Mouse (Mus musculus): ENCODE measurements at regions not wholly inside any gene's neighbourhood (a gene's known extent, or its start where the extent isn't known, plus 50 kb on each side); places are given as distances from the start of the nearest gene placed in this dataset.
"Not testable (repeated sequence)": the region's sequence is repeated elsewhere in the genome, so short reads cannot be mapped to it uniquely, and the experiment has no call there.

GRCm38 (mm10) chr17:63722434-63723004 lies 140.3 kb upstream of the Fer start:
- H3K27ac ChIP-seq (ENCODE audit: low read depth, low read length): no peak overlapping the region
- no peak for ATAC-seq (ENCODE audit: low FRiP score)

GRCm38 (mm10) chr17:63738206-63738605 lies 124.7 kb upstream of the Fer start:
- H3K27me3 ChIP-seq (ENCODE audit: insufficient read depth, low read length): no peaks in the 10 kb centered on the region
- no peaks in the 10 kb centered on the region for H3K9me3 ChIP-seq (ENCODE audit: low read length)
- H3K4me2 ChIP-seq (ENCODE audit: low read depth, low read length, poor library complexity, severe bottlenecking): no peak overlapping the region
- 93% methylated on average over 1 of the region's 1 CpGs for WGBS
- DNase-seq (ENCODE audit: low spot score) (no peak), ATAC-seq (ENCODE audit: low FRiP score) (no peak)
- no peak overlapping the region for H3K27ac ChIP-seq (ENCODE audit: low read depth, low read length)
- H3K4me1 ChIP-seq (ENCODE audit: insufficient read depth, low read length): no peaks in the 10 kb centered on the region
- H3K4me3 ChIP-seq (ENCODE audit: low read depth, low read length): no peak overlapping the region
- no peak overlapping the region for H3K9ac ChIP-seq (replicated peaks; ENCODE audit: low read length, poor library complexity, severe bottlenecking)
- TF ChIP-seq CTCF (IDR thresholded peaks at IDR 0.05): no peak
- no peaks in the 10 kb centered on the region for H3K36me3 ChIP-seq (ENCODE audit: insufficient read depth, low read length)

More at GRCm38 (mm10) chr17:63722434-63723004, 140.3 kb upstream of the Fer start:
- H3K4me3 ChIP-seq (ENCODE audit: low read depth, low read length): no peak overlapping the region
- H3K36me3 ChIP-seq (ENCODE audit: insufficient read depth, low read length): no peaks in the 10 kb centered on the region
- 69% methylated on average over 12 of the region's 12 CpGs for WGBS
- no peak overlapping the region for H3K9ac ChIP-seq (replicated peaks; ENCODE audit: low read length, poor library complexity, severe bottlenecking)
- H3K4me2 ChIP-seq (ENCODE audit: low read depth, low read length, poor library complexity, severe bottlenecking): no peak overlapping the region
- TF ChIP-seq CTCF (IDR thresholded peaks at IDR 0.05): no peak
- no peak for DNase-seq (ENCODE audit: low spot score)
- H3K4me1 ChIP-seq (ENCODE audit: insufficient read depth, low read length): no peaks in the 10 kb centered on the region
- no peaks in the 10 kb centered on the region for H3K27me3 ChIP-seq (ENCODE audit: insufficient read depth, low read length)
- no peaks in the 10 kb centered on the region for H3K9me3 ChIP-seq (ENCODE audit: low read length)

- 67% methylated on average over 2 of the region's 2 CpGs for WGBS
- TF ChIP-seq CTCF (IDR thresholded peaks at IDR 0.05): no peak
- H3K36me3 ChIP-seq (ENCODE audit: insufficient read depth, low read length): no peaks in the 10 kb centered on the region
- H3K4me3 ChIP-seq (ENCODE audit: low read depth, low read length): no peak overlapping the region
- no peak for ATAC-seq (ENCODE audit: low FRiP score)
- H3K4me2 ChIP-seq (ENCODE audit: low read depth, low read length, poor library complexity, severe bottlenecking): no peak overlapping the region
- no peak for DNase-seq (ENCODE audit: low spot score)
- H3K27me3 ChIP-seq (ENCODE audit: insufficient read depth, low read length): no peaks in the 10 kb centered on the region
- no peaks in the 10 kb centered on the region for H3K4me1 ChIP-seq (ENCODE audit: insufficient read depth, low read length)
- no peak overlapping the region for H3K27ac ChIP-seq (ENCODE audit: low read depth, low read length)
- H3K9me3 ChIP-seq (ENCODE audit: low read length): no peaks in the 10 kb centered on the region
- no peak overlapping the region for H3K9ac ChIP-seq (replicated peaks; ENCODE audit: low read length, poor library complexity, severe bottlenecking)
Observed at GRCm38 (mm10) chr17:63739710-63740109, 123.2 kb upstream of the Fer start.

GRCm38 (mm10) chr17:63749257-63749656 lies 113.6 kb upstream of the Fer start:
- not testable (repeated sequence) for H3K36me3 ChIP-seq (ENCODE audit: insufficient read depth, low read length); H3K4me3 ChIP-seq (ENCODE audit: low read depth, low read length); H3K27me3 ChIP-seq (ENCODE audit: insufficient read depth, low read length); H3K27ac ChIP-seq (ENCODE audit: low read depth, low read length); H3K4me2 ChIP-seq (ENCODE audit: low read depth, low read length, poor library complexity, severe bottlenecking); ATAC-seq (ENCODE audit: low FRiP score); DNase-seq (ENCODE audit: low spot score); H3K9ac ChIP-seq (replicated peaks; ENCODE audit: low read length, poor library complexity, severe bottlenecking); H3K4me1 ChIP-seq (ENCODE audit: insufficient read depth, low read length); H3K9me3 ChIP-seq (ENCODE audit: low read length)
- WGBS: 96% methylated on average over 6 of the region's 10 CpGs

GRCm38 (mm10) chr17:63754399-63754798 lies 108.5 kb upstream of the Fer start:
- WGBS: 88% methylated on average over 2 of the region's 2 CpGs
- Histone ChIP-seq H3K27ac (ENCODE audit: low read depth, low read length) (no peak overlapping the region), H3K9ac (replicated peaks; ENCODE audit: low read length, poor library complexity, severe bottlenecking) (no peak overlapping the region), H3K9me3 (ENCODE audit: low read length) (no peaks in the 10 kb centered on the region), H3K36me3 (ENCODE audit: insufficient read depth, low read length) (no peaks in the 10 kb centered on the region), H3K4me2 (ENCODE audit: low read depth, low read length, poor library complexity, severe bottlenecking) (no peak overlapping the region), H3K4me3 (ENCODE audit: low read depth, low read length) (no peak overlapping the region), H3K4me1 (ENCODE audit: insufficient read depth, low read length) (0 out of 2 replicates have a peak, but pooled peaks cover 3% of the 10 kb centered on the region), H3K27me3 (ENCODE audit: insufficient read depth, low read length) (no peaks in the 10 kb centered on the region)
- ATAC-seq (ENCODE audit: low FRiP score) (no peak), DNase-seq (ENCODE audit: low spot score) (no peak)
- TF ChIP-seq CTCF (IDR thresholded peaks at IDR 0.05): no peak

- DNase-seq (ENCODE audit: low spot score) (peak; percentile 30), ATAC-seq (ENCODE audit: low FRiP score) (0 out of 2 replicates have a peak, but pooled peaks have one; percentile 41)
- H3K4me1 ChIP-seq (ENCODE audit: insufficient read depth, low read length): 0 out of 2 replicates have a peak, but pooled peaks cover 3% of the 10 kb centered on the region
- H3K36me3 ChIP-seq (ENCODE audit: insufficient read depth, low read length): no peaks in the 10 kb centered on the region
- H3K27ac ChIP-seq (ENCODE audit: low read depth, low read length): no peak overlapping the region
- no peak overlapping the region for H3K9ac ChIP-seq (replicated peaks; ENCODE audit: low read length, poor library complexity, severe bottlenecking)
- H3K4me2 ChIP-seq (ENCODE audit: low read depth, low read length, poor library complexity, severe bottlenecking): no peak overlapping the region
- H3K27me3 ChIP-seq (ENCODE audit: insufficient read depth, low read length): no peaks in the 10 kb centered on the region
- H3K4me3 ChIP-seq (ENCODE audit: low read depth, low read length): no peak overlapping the region
- WGBS: 60% methylated on average over 13 of the region's 13 CpGs
- H3K9me3 ChIP-seq (ENCODE audit: low read length): no peaks in the 10 kb centered on the region
- TF ChIP-seq CTCF (IDR thresholded peaks at IDR 0.05): no peak
Observed at GRCm38 (mm10) chr17:63757896-63758695, 104.8 kb upstream of the Fer start.
